Mouse (Mus musculus) neural tube, embryonic 15.5 days (tissue): ENCODE measurements around the gene Dlg2. TPM values are rescaled to one million over a fixed set of nuclear protein-coding genes. Genes with fewer than 3 reads are reported as not detected.

Experiments used
- ATAC-seq: fragments of 200-750 bp; cut with Nextera tagmentation; 2 replicates; pipeline ENCODE4 v1.8.0; 2017; ENCODE audit warnings: mild to moderate bottlenecking, moderate TSS enrichment, moderate library complexity; ENCODE audit not compliant: low FRiP score
- H3K27ac ChIP-seq: fragments of 300-500 bp; sonication (generic); replicated peaks from 2 replicates; pipeline ENCODE4 v1.5.1; 2015; ENCODE audit warnings: mild to moderate bottlenecking, inconsistent platforms
- H3K27me3 ChIP-seq: fragments of 300-500 bp; sonication (generic); replicated peaks from 2 replicates; pipeline ENCODE4 v1.6.1; 2015; ENCODE audit warnings: inconsistent platforms
- H3K36me3 ChIP-seq: fragments of 300-500 bp; sonication (generic); 2 replicates; pipeline ENCODE4 v1.6.1; 2015; ENCODE audit warnings: inconsistent platforms
- H3K4me1 ChIP-seq: fragments of 300-500 bp; sonication (generic); 2 replicates; pipeline ENCODE4 v1.6.1; 2015; ENCODE audit warnings: inconsistent platforms
- H3K4me2 ChIP-seq: fragments of 300-500 bp; sonication (generic); 2 replicates; pipeline ENCODE4 v1.6.1; 2015; ENCODE audit warnings: inconsistent platforms, mild to moderate bottlenecking, moderate library complexity
- H3K4me3 ChIP-seq: fragments of 300-500 bp; sonication (generic); replicated peaks from 2 replicates; pipeline ENCODE4 v1.5.1; 2015; ENCODE audit warnings: mild to moderate bottlenecking, inconsistent platforms
- H3K9ac ChIP-seq: fragments of 300-500 bp; sonication (generic); replicated peaks from 2 replicates; pipeline ENCODE4 v1.6.1; 2015; ENCODE audit warnings: mild to moderate bottlenecking, inconsistent platforms
- H3K9me3 ChIP-seq: fragments of 300-500 bp; sonication (generic); replicated peaks from 2 replicates; pipeline ENCODE4 v1.6.1; 2016; ENCODE audit warnings: inconsistent platforms
- WGBS: fragments of 180-500 bp; shearing (Covaris S2); methylation state at CpG from one replicate; pipeline ENCODE4 v1.1.7; 2015; ENCODE audit warnings: mixed read lengths; 5-methylcytosine and 5-hydroxymethylcytosine counted together
- polyA plus RNA-seq: library from polyadenylated mRNA; unstranded; fragments of >200 nt; fragmentation: Nextera tagmentation; extraction: Ambion mirVana; gene quantifications from 2 replicates; pipeline ENCODE4 v1.2.1, GENCODE M21; 2015

Gene Dlg2
- polyA plus RNA-seq, 1 experiment from 2014 or later = 29.9 TPM

DNA sequence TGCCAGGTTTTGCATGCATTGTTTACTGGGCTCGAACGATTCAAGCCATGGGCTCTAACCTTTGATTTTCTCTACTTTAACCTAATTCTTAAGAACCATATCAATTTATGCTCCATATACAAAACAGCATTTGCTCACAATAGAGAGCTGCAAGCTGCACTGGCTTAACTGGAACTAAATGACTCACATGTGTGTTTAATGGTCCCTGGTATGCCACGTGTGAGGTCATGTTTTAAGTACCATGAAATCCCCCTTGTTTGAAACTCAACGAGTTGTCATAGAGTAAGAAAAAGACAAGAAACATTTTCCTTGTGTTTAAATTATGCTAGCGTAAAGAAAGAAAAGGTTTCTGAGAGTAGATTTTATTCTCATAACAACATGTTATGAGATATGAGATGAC is 1772.1 kb downstream of the Dlg2 start:
- Histone ChIP-seq H3K36me3 (no peaks in the 10 kb centered on the region), H3K27ac (no peak overlapping the region), H3K9me3 (no peaks in the 10 kb centered on the region), H3K4me2 (no peak overlapping the region), H3K4me1 (no peaks in the 10 kb centered on the region), H3K27me3 (no peaks in the 10 kb centered on the region), H3K9ac (no peak overlapping the region), H3K4me3 (no peak overlapping the region)
- no peak for ATAC-seq
- 58% methylated on average over 5 of the region's 5 CpGs for WGBS

DNA sequence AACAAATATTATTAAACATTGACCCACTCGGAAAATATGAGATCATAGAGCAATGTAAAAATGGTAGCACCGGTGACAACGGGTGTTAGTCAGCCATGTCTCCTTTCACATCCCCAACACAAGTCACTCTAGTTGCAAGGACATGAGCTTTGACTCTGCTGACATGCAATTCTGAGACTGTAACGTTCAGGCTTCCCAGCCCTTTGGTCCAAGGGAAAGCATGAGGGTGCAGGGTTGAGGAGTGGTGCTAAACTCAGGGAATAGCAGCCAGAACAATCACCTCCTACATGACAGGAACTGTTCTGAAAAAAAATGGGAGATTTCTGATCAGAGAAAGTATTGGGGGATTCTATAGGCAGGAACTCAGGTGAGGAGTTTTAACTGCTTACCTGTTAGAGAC is 1781.7 kb downstream of the Dlg2 start:
- Histone ChIP-seq H3K27me3 (no peaks in the 10 kb centered on the region), H3K9me3 (no peaks in the 10 kb centered on the region), H3K27ac (no peak overlapping the region), H3K4me3 (no peak overlapping the region), H3K4me2 (no peak overlapping the region), H3K4me1 (no peaks in the 10 kb centered on the region), H3K36me3 (no peaks in the 10 kb centered on the region), H3K9ac (no peak overlapping the region)
- WGBS = 89% methylated on average over 4 of the region's 4 CpGs
- ATAC-seq = no peak

DNA sequence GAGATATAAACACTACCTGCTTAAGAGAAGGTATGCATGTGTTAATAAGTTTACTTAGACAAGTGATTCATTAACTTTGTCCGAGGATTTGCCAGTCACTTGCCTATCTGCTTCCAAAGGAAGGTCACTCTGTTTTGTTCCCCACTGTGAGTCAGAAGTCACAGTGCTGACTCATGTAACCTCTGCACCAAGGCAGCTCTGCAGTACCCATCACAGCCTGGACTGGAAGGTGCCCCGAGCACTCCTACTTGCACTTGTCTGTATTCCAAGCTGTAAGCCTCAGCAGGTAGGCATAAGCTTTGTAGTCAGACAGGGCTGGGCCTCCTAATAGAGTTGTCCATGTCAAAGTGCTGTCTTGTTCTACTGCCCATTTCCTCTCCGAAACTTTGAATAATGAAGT is 1782.2 kb downstream of the Dlg2 start:
- no peak for ATAC-seq

DNA sequence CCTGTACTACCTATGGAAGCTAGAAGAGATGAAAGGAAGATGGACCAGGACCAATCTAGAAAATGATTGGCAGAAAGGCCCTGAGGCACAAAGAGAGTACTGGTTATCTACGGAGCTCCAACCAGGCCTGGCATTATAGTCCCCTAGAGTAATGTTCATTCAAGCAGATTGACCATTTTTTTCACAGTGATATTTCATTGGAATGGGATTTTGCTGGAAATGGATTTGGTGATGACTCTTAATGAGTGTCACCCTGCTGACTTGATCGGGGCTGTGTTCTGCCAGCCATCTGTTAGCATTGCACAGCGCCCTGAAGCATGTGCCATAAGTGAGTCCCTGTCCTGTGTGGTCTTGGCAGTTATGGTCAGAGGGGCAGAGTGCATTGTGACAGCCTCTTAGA is 1787.9 kb downstream of the Dlg2 start:
- Histone ChIP-seq H3K4me3 (no peak overlapping the region), H3K27ac (peak overlapping the region; percentile 58; the same call in 1 of the 2 replicates), H3K4me1 (peaks cover 12% of the 10 kb centered on the region; the same call in 1 of the 2 replicates), H3K27me3 (no peaks in the 10 kb centered on the region), H3K36me3 (no peaks in the 10 kb centered on the region), H3K9me3 (no peaks in the 10 kb centered on the region), H3K4me2 (no peak overlapping the region), H3K9ac (no peak overlapping the region)
- 38% methylated on average over 3 of the region's 3 CpGs for WGBS
- ATAC-seq = peak; percentile 85

More for the DNA sequence above, 1782.2 kb downstream of the Dlg2 start:
- no peak overlapping the region for H3K4me2 ChIP-seq
- H3K4me3 ChIP-seq = no peak overlapping the region
- no peaks in the 10 kb centered on the region for H3K27me3 ChIP-seq
- WGBS = 84% methylated on average over 3 of the region's 3 CpGs
- no peaks in the 10 kb centered on the region for H3K4me1 ChIP-seq
- no peaks in the 10 kb centered on the region for H3K36me3 ChIP-seq
- H3K9ac ChIP-seq = no peak overlapping the region
- no peaks in the 10 kb centered on the region for H3K9me3 ChIP-seq
- no peak overlapping the region for H3K27ac ChIP-seq

DNA sequence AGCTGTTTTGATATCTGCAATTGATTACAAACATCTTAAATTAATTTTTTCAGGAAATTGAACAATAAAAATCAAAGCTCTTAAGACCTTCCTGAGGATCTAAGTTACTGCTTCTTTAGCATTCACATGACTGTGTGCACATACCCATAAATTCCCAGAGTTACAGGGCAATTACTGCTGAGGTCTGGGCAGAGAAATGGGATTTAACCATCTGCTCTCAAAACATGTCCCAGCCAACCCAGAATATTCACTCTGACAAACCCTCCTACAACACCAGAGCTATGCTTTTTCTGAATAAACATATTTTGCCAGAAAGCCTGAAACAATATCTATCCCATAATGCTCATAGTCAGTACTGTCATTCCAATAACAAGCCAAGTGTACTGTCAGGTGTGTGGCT is 1788.5 kb downstream of the Dlg2 start:
- no peak overlapping the region for H3K9ac ChIP-seq
- no peaks in the 10 kb centered on the region for H3K9me3 ChIP-seq
- peak; percentile 72; the same call in 1 of the 2 replicates for ATAC-seq
- H3K27ac ChIP-seq = no peak overlapping the region; the same call in 1 of the 2 replicates
- H3K4me2 ChIP-seq = no peak overlapping the region
- H3K4me3 ChIP-seq = no peak overlapping the region
- H3K36me3 ChIP-seq = no peaks in the 10 kb centered on the region
- peaks cover 12% of the 10 kb centered on the region; the same call in 1 of the 2 replicates for H3K4me1 ChIP-seq
- H3K27me3 ChIP-seq = no peaks in the 10 kb centered on the region

DNA sequence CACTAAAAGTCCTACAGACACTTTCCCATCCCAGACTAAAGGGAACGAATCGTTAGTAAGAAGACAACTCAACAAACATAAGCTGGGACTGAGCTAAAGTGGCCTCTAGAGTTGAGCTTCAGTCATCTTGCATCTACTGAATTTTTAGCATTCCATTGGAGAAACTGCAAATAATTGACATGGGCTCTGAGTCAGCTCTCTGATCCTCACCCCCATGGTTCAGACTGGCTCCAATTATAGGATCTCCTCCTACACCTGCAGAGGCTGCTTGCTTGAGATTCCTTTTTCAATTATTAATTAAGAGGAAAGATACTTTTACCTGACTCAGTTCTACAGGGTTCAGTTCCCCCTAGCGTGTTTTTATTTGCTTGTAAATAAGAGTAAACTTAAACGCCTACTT is 1798.9 kb downstream of the Dlg2 start:
- H3K9me3 ChIP-seq = no peaks in the 10 kb centered on the region
- H3K27me3 ChIP-seq = no peaks in the 10 kb centered on the region
- H3K36me3 ChIP-seq = no peaks in the 10 kb centered on the region
- no peak overlapping the region for H3K27ac ChIP-seq
- H3K9ac ChIP-seq = no peak overlapping the region
- no peaks in the 10 kb centered on the region; the same call in 1 of the 2 replicates for H3K4me1 ChIP-seq
- 74% methylated on average over 4 of the region's 4 CpGs for WGBS
- H3K4me2 ChIP-seq = no peak overlapping the region
- ATAC-seq = no peak
- H3K4me3 ChIP-seq = no peak overlapping the region

DNA sequence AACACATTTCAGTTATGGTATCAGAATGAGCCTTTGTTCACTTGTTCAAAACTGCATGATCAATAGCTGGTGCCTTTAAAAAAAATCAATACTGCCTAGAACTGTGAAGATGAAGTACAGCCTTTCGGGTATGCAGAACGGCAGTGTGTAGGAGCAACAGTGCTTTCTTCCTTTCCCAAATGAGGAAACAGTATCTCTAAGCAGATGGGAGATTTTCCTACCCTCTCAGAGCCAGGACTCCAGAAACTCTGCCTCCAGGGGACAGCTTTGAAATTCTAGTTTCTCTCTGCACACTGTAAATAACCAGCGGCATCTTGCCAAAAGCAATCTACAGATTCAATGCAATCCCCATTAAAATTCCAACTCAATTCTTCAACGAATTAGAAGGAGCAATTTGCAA is 1801.2 kb downstream of the Dlg2 start:
- Histone ChIP-seq H3K27me3 (no peaks in the 10 kb centered on the region), H3K4me2 (no peak overlapping the region), H3K27ac (no peak overlapping the region; the same call in 1 of the 2 replicates), H3K9ac (no peak overlapping the region), H3K9me3 (no peaks in the 10 kb centered on the region), H3K4me3 (no peak overlapping the region), H3K4me1 (peaks cover 10% of the 10 kb centered on the region), H3K36me3 (no peaks in the 10 kb centered on the region)
- WGBS = 59% methylated on average over 4 of the region's 4 CpGs
- no peak for ATAC-seq

DNA sequence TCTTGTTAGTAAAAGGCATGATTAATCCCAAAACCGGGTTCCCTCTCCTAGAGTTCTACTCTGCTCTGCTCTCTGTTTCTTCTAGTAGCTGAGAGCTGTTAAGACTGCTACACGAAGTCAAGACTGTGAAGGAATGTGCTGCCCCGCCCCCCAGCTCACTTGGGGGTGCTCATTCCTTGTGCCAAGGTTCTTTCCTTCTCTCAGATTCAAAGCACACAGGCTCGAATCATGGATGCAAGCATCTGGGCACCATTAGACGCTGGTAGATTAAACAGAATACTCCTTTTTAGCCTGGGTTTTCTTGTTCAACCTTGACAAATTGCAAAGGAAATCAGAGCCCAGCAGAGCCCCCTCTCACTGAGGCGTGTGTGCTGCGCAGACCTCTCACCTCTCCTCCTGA is 1804.5 kb downstream of the Dlg2 start:
- no peak for ATAC-seq
- Histone ChIP-seq H3K9ac (no peak overlapping the region), H3K4me2 (no peak overlapping the region), H3K27me3 (no peaks in the 10 kb centered on the region), H3K36me3 (no peaks in the 10 kb centered on the region), H3K4me3 (no peak overlapping the region), H3K9me3 (no peaks in the 10 kb centered on the region), H3K27ac (no peak overlapping the region), H3K4me1 (peaks cover 21% of the 10 kb centered on the region)
- 33% methylated on average over 7 of the region's 7 CpGs for WGBS

DNA sequence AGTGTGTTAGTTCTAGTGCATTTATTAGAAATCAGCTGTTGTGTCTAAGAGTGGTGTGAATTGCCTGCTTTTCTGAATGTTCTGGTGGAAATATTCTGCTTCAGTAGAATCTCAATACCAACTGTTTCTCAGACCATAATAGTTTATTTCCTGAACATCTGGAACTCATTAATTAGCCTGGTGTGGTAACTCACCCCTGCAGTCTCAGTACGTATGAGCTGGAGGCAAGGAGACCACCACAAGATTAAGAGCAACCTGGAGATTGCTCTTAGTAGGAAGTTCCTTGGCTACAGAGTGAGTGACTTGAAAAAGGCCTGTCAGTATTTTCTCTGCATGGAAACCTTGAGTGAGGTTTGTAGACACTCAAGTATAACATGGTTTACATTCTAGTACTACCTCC is 1810.6 kb downstream of the Dlg2 start:
- no peak for ATAC-seq
- no peaks in the 10 kb centered on the region for H3K27me3 ChIP-seq
- 60% methylated on average over 1 of the region's 1 CpGs for WGBS
- no peak overlapping the region for H3K4me3 ChIP-seq
- H3K9ac ChIP-seq = no peak overlapping the region
- H3K4me2 ChIP-seq = no peak overlapping the region
- H3K9me3 ChIP-seq = no peaks in the 10 kb centered on the region
- H3K36me3 ChIP-seq = no peaks in the 10 kb centered on the region
- H3K27ac ChIP-seq = no peak overlapping the region
- peaks cover 17% of the 10 kb centered on the region for H3K4me1 ChIP-seq

DNA sequence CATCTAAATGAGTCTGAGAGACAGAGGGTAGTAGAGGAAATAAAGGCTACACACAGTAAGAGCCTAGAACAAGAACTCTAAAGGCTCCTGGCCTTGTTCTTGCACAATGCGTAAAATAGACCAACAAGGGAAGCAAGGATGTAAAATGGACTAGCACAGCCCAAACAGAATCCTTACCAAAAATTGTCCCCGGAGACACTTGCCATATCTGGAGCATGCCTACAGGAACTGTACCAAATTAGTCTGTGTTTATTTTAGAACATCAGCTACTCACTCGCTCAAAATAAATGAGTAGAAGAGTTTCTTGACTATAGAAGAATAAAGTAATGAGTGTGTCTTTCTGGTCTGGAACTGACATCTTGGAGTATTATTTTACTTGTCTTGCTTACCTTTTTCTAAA is 1812.3 kb downstream of the Dlg2 start:
- Histone ChIP-seq H3K4me1 (peaks cover 11% of the 10 kb centered on the region), H3K4me3 (no peak overlapping the region), H3K27me3 (no peaks in the 10 kb centered on the region), H3K9ac (no peak overlapping the region), H3K27ac (no peak overlapping the region), H3K36me3 (no peaks in the 10 kb centered on the region), H3K9me3 (no peaks in the 10 kb centered on the region), H3K4me2 (no peak overlapping the region)
- ATAC-seq = no peak
- 96% methylated on average over 3 of the region's 3 CpGs for WGBS

DNA sequence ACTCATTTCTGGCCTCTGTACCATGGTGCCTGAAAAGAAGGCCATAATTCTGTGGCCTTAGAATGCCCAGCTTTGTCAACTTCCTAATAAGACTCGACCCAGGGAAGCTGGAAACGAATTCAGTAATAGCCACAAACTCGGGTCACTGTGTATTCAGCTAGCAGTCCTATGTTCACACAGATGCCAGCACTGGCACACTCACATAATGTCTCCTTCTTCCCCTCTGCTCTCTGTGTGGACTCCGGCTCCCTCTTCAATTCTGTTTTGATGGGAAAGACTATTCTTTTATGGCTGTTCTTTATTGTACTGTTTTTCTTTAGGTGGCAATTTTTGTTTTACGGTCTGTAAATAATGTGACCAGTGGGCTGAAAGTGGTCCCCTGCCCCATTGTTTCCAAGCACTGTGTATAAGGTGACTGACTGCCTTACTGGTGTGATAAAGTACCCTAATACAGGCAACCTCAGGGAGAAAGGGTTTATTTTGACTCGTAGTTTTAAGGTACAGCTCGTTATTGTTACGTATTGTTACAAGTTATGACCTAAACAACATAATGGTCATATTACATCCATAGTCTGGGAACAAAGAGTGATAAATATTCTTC is 1816.5 kb downstream of the Dlg2 start:
- 16% methylated on average over 8 of the region's 8 CpGs for WGBS
- no peak overlapping the region for H3K4me2 ChIP-seq
- no peaks in the 10 kb centered on the region for H3K27me3 ChIP-seq
- H3K4me3 ChIP-seq = no peak overlapping the region
- no peak overlapping the region for H3K9ac ChIP-seq
- H3K4me1 ChIP-seq = peaks cover 10% of the 10 kb centered on the region
- no peaks in the 10 kb centered on the region for H3K36me3 ChIP-seq
- no peaks in the 10 kb centered on the region for H3K9me3 ChIP-seq
- ATAC-seq = peak; percentile 55; the same call in 1 of the 2 replicates
- no peak overlapping the region for H3K27ac ChIP-seq

DNA sequence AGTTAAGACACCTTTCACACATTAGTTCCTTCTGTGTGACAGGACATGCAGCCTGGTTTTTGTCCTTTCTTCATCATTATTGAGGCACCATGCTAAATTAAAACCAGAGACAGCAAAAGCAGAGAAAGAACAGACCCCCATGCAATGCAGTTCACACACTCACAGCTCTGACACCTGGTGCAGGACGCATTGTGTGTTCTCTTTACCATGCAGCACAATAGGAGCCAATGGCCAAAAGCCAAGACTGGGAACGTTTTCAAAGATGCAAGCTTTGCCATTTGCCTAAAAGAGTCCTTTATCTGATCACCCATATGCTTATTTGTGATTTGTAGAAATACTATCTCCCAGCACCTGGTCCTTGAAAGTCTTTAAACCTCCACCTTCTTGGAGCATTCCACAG is 1824.6 kb downstream of the Dlg2 start:
- 48% methylated on average over 2 of the region's 2 CpGs for WGBS
- Histone ChIP-seq H3K36me3 (no peaks in the 10 kb centered on the region), H3K27me3 (no peaks in the 10 kb centered on the region), H3K9ac (no peak overlapping the region), H3K9me3 (no peaks in the 10 kb centered on the region), H3K4me3 (no peak overlapping the region), H3K4me1 (0 out of 2 replicates have a peak, but pooled peaks cover 5% of the 10 kb centered on the region), H3K4me2 (no peak overlapping the region), H3K27ac (no peak overlapping the region)
- no peak for ATAC-seq
